Mouse (Mus musculus) megakaryocyte, embryonic 14.5 days (primary cell): ENCODE measurements at regions not wholly inside any gene's neighbourhood (a gene's known extent, or its start where the extent isn't known, plus 50 kb on each side); places are given as distances from the start of the nearest gene placed in this dataset.

Source experiments
- FLI1 ChIP-seq: IDR thresholded peaks from 2 replicates; pipeline ENCODE4 v1.6.1; 2012; ENCODE audit warnings: low read length, inconsistent platforms, mixed read lengths
- GATA1 ChIP-seq: IDR thresholded peaks from 3 replicates; pipeline ENCODE4 v1.6.1; 2012; ENCODE audit warnings: mixed read lengths, low read length, inconsistent platforms, borderline replicate concordance

GRCm38 (mm10) chr13:90551166-90551565 lies 354.0 kb downstream of the Atp6ap1l start:
- TF ChIP-seq GATA1 (no peak), FLI1 (no peak)
